Mouse (Mus musculus) heart, embryonic 10.5 days (tissue): ENCODE data around the gene Popdc2. TPM values are rescaled to one million over a fixed set of nuclear protein-coding genes. Genes with fewer than 3 reads are reported as not detected.

Experiments used
- DNase-seq: peaks from one replicate; pipeline ENCODE4 v3.0.0-alpha.2; 2017; ENCODE audit warnings: low spot score
- H3K27ac ChIP-seq: fragments of 300-500 bp; sonication (generic); 2 replicates; pipeline ENCODE4 v1.5.1; 2016; ENCODE audit warnings: mild to moderate bottlenecking
- H3K27me3 ChIP-seq: fragments of 300-500 bp; sonication (generic); 2 replicates; pipeline ENCODE4 v1.6.1; 2016; ENCODE audit warnings: mild to moderate bottlenecking; ENCODE audit not compliant: poor library complexity, insufficient read depth, severe bottlenecking
- H3K36me3 ChIP-seq: fragments of 300-500 bp; sonication (generic); 2 replicates; pipeline ENCODE4 v1.6.1; 2016; ENCODE audit warnings: mild to moderate bottlenecking, moderate library complexity
- H3K4me1 ChIP-seq: fragments of 300-500 bp; sonication (generic); 2 replicates; pipeline ENCODE4 v1.6.1; 2016; ENCODE audit warnings: mild to moderate bottlenecking
- H3K4me3 ChIP-seq: fragments of 300-500 bp; sonication (generic); 2 replicates; pipeline ENCODE4 v1.5.1; 2016; ENCODE audit warnings: mild to moderate bottlenecking, moderate library complexity
- H3K9me3 ChIP-seq: fragments of 300-500 bp; sonication (generic); 2 replicates; pipeline ENCODE4 v1.6.1; 2016; ENCODE audit warnings: mild to moderate bottlenecking, moderate library complexity
- WGBS: fragments of 180-500 bp; shearing (Covaris S2); methylation state at CpG from one replicate; pipeline ENCODE4 v1.1.7; 2016; 5-methylcytosine and 5-hydroxymethylcytosine counted together
- polyA plus RNA-seq: library from polyadenylated mRNA; unstranded; fragments of >200 nt; fragmentation: Nextera tagmentation; extraction: Ambion mirVana; gene quantifications from 2 replicates; pipeline ENCODE4 v1.2.1, GENCODE M21; 2016

Popdc2 gene
- polyA plus RNA-seq, 1 experiment from 2014 or later = 230 TPM

DNA sequence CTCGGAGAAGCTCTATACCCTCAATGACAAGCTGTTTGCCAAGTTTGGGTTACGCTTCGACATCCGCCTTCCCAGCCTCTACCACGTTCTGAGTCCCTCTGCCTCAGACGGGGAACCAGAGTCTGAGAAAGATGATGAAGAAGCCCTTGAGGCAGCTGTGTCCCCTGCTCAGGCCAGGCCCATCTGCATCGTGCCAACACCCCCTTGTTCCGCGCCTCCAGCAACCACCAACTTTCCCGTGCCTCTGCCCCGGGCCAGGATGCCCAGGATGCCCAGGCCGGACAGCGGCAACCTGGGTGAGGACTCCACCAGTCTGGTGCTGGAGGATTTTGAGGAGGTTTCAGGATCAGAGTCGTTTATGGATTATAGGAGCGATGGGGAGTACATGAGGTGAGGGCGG is 11.9 kb downstream of the Popdc2 start:
- no peak overlapping the region; the same call in 1 of the 2 replicates for H3K27ac ChIP-seq
- H3K27me3 ChIP-seq = no peaks in the 10 kb centered on the region
- no peaks in the 10 kb centered on the region for H3K9me3 ChIP-seq
- peaks cover 78% of the 10 kb centered on the region for H3K4me1 ChIP-seq
- WGBS = 83% methylated on average over 16 of the region's 16 CpGs
- H3K4me3 ChIP-seq = peak overlapping the region; percentile 23
- H3K36me3 ChIP-seq = peaks cover 91% of the 10 kb centered on the region
- peak; percentile 68 for DNase-seq

DNA sequence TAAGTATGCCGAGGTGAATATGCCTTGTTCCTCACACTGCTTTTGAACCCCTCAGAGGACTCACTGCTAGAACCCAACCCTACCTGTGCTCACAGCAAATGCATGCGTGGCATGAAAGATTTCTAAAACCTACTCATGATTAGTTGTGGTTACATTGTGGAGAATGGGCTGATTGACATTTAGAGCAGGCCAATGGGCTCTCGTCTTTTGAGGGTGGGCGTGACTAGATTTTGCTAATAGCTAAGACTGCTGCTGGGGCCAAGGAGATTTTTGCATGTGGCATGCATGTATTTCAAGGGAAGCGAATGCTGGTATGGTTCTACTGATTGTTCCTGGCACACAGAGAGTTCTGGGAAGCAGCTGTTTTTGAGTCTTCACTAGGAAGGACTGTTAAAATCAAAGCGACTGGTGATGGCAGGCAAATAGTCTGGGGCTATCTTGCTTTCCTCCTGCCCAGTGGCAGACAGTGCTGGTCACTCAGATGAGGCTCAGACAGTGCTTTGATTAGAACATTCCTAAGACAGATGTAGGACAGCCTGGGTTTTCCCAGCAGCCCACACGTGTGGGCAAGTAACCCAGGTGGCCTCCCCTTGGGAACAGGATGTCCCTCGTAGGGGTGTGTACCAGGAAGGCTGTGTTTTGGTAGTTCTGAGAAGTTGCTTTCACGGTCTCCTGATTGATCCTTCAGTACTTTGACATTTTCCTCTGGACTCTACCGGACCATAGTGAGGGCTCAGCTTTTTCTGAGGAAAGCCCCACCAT is 12.6 kb downstream of the Popdc2 start:
- Histone ChIP-seq H3K4me3 (peak overlapping the region; percentile 23; the same call in 1 of the 2 replicates), H3K9me3 (no peaks in the 10 kb centered on the region), H3K36me3 (peaks cover 87% of the 10 kb centered on the region), H3K27me3 (no peaks in the 10 kb centered on the region), H3K4me1 (peaks cover 72% of the 10 kb centered on the region), H3K27ac (no peak overlapping the region)
- DNase-seq = peak; percentile 75
- WGBS = 68% methylated on average over 10 of the region's 10 CpGs

DNA sequence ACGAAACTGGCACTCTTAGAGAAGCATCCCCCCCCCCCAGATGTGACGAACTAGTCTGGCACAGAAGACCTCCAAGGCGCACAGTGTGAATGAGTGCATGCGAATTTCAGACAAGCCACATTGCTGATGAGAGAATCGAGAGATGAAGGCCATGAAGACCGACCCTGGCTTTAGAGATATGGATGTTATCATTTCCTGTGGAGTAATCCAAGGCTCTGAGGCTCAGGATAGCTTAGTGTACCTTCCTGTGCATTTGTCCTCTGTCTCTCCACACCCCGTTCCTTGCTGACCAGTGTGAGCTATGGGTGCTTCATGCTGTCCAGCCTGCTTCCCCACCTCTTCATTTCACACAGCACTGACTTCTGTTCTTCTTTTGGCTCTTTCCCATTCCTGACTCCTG is 13.2 kb downstream of the Popdc2 start:
- peaks cover 65% of the 10 kb centered on the region for H3K4me1 ChIP-seq
- H3K36me3 ChIP-seq = peaks cover 81% of the 10 kb centered on the region
- H3K27ac ChIP-seq = peak overlapping the region; percentile 17; the same call in 1 of the 2 replicates

DNA sequence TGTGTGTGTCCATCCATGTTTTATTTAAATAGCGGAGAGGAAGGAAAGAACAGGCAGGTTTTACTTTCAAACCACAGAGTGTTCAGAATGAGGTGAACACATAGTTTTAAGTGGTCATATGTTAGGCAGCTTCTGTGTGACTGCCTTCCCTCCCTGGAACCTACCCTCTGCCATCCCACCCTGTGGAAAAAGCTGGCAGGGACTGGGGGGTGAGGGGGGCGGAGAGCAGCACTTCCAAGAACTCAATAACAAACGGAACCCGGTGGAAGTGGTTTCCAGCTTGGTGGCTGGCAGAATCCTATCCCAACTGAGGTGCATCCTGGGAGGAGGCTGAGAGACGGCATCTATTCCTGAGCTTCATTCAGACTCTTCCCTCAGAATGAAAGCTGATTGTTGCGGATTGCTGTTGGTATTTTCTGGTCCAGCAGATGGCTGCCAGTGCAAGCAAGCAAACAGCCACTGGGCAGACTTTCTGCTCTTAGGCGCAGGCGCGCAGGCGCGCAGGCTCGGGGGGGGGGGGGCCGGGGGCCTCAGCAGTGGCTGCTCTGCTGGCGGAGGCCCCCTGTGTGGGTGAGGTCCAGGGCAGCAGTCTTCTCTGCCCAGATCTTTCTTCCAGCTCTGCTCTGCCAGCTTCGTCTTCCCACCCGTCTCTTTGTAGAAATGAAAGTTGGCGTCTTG is 14.3 kb downstream of the Popdc2 start:
- WGBS = 45% methylated on average over 14 of the region's 17 CpGs
- H3K9me3 ChIP-seq = no peaks in the 10 kb centered on the region
- H3K27ac ChIP-seq = peak overlapping the region; percentile 66; the same call in 1 of the 2 replicates
- H3K4me3 ChIP-seq = peak overlapping the region; percentile 34
- H3K36me3 ChIP-seq = peaks cover 70% of the 10 kb centered on the region
- peaks cover 56% of the 10 kb centered on the region for H3K4me1 ChIP-seq
- peak; percentile 76 for DNase-seq
- H3K27me3 ChIP-seq = no peaks in the 10 kb centered on the region

More for the DNA sequence above, 13.2 kb downstream of the Popdc2 start:
- WGBS = 49% methylated on average over 7 of the region's 7 CpGs
- no peaks in the 10 kb centered on the region for H3K27me3 ChIP-seq
- H3K9me3 ChIP-seq = no peaks in the 10 kb centered on the region
- no peak overlapping the region for H3K4me3 ChIP-seq
- peak; percentile 75 for DNase-seq

DNA sequence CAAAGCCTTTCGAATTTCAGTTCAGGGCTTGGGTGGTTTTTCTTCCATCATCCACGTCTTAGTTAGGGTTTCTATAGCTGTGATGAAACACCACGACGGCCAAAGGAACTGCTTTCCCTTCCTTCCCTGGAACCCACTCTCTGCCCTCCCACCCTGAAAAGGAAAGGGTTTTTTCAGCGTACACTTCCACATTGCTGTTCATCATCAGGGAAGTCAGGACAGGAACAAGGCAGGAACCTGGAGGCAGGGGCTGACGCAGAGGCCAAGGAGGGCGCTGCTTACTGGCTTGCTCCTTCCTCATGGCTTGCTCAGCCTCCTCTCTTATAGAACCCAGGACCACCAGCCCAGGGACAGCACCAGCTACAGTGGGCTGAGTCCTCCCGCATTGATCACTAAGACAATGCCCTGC is 14.8 kb downstream of the Popdc2 start:
- 53% methylated on average over 8 of the region's 8 CpGs for WGBS
- no peaks in the 10 kb centered on the region for H3K9me3 ChIP-seq
- no peaks in the 10 kb centered on the region for H3K27me3 ChIP-seq
- peak overlapping the region; percentile 66; the same call in 1 of the 2 replicates for H3K27ac ChIP-seq
- H3K4me1 ChIP-seq = peaks cover 53% of the 10 kb centered on the region
- H3K4me3 ChIP-seq = peak overlapping the region; percentile 34
- DNase-seq = peak; percentile 74
- H3K36me3 ChIP-seq = peaks cover 64% of the 10 kb centered on the region

DNA sequence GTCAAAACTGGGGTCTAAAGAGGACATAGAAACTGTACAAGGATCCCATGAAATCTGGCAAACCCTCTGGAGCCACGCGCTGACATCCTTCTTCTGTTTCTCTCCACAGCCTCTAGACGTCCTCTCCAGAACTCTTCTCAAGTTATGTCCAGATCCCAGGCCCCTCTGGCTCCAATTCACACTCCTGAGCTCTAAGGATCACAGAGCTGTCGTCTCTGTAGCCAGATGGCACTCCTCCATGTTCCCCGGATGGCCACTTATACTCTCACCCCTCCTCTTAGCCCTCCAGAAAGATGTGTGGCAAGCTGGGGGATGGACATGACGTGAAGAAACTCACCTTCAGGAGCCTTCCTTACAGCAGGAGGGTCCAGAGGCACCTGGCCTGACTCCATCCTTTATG is 15.5 kb downstream of the Popdc2 start:
- H3K36me3 ChIP-seq = peaks cover 61% of the 10 kb centered on the region
- peaks cover 49% of the 10 kb centered on the region for H3K4me1 ChIP-seq
- H3K27ac ChIP-seq = no peak overlapping the region
- H3K27me3 ChIP-seq = no peaks in the 10 kb centered on the region
- no peaks in the 10 kb centered on the region for H3K9me3 ChIP-seq
- H3K4me3 ChIP-seq = no peak overlapping the region
- peak; percentile 70 for DNase-seq
- WGBS = 75% methylated on average over 6 of the region's 6 CpGs

DNA sequence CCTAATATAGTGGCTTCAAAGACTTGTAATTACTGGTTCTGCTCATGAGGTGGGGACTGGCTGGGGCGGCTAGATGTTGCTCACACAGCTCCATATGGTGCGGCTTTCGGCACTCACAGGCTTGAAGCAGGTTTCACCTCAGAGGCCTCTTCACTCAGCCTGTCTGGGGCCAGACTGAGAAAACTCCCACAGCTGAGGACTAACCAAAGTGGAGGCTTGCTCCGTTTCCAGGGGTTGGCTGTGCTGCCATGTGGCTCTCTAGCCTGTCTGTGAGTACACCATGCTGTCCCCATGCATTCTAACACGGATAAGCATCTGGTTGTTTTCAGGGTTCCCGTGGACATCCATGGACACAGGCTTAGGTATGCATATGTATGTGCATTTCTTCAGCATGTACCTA is 16.6 kb downstream of the Popdc2 start:
- H3K4me1 ChIP-seq = peaks cover 40% of the 10 kb centered on the region
- H3K36me3 ChIP-seq = peaks cover 53% of the 10 kb centered on the region
- H3K27me3 ChIP-seq = no peaks in the 10 kb centered on the region
- H3K4me3 ChIP-seq = no peak overlapping the region
- DNase-seq = peak; percentile 75
- H3K27ac ChIP-seq = no peak overlapping the region
- 79% methylated on average over 6 of the region's 6 CpGs for WGBS
- no peaks in the 10 kb centered on the region for H3K9me3 ChIP-seq

DNA sequence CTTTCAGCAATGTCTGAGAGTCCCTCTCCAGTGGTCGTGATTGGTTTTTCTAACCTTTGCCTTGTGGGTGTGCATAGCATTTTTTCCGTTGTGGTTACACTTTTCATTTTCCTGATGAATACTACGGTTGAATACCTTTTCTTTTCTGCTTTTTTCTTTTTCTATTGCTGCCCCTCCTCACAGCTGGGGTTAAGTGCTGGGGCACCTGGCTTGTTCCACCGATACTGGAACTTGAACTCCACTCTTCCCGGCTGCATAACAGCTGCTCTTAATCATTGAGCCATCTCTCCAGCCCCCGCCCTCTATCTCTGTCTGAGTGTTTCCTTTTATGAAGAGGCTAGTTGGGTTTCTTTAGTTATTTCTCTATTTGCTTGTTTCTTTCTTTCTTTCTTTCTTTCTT is 17.1 kb downstream of the Popdc2 start:
- Histone ChIP-seq H3K4me1 (peaks cover 35% of the 10 kb centered on the region), H3K27ac (no peak overlapping the region), H3K4me3 (no peak overlapping the region), H3K36me3 (peaks cover 48% of the 10 kb centered on the region), H3K27me3 (no peaks in the 10 kb centered on the region), H3K9me3 (no peaks in the 10 kb centered on the region)
- peak; percentile 69 for DNase-seq
- WGBS = 53% methylated on average over 6 of the region's 6 CpGs

DNA sequence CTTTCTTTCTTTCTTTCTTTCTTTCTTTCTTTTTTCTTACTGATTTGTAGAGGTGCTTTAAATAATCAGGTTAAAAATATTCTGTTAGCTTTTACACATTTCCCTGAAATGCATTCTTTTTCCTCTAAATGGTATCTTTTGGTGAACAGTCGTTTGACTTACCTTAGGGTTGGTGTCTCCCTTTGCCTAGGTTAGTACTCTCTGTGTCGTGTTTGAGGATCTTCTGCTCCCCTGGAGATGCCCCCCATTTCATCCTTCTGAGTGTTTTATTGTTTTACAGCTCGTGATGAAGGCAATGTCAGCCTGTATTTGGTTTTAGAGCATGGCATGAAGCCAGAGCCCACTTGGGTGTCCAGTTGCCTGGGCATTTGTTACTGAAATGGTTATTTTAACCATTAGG is 17.5 kb downstream of the Popdc2 start:
- Histone ChIP-seq H3K36me3 (peaks cover 44% of the 10 kb centered on the region), H3K27ac (no peak overlapping the region)

DNA sequence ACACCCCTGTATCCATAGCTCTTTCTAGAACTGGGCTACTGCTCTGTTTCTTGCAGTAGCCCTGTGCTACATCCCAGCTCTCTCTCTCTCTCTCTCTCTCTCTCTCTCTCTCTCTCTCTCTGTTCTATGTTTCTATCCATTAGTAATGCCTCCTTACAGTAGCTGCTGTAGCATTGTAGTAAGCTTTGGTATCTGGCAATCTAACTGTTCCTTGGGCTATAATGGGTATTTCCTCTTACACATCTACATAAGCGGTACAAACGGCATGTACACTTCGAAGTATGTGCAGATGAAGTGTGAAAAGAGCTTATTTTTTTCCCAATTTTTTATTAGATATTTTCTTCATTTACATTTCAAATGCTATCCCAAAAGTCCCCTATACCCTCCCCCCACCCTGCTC is 17.9 kb downstream of the Popdc2 start:
- Histone ChIP-seq H3K4me1 (peaks cover 27% of the 10 kb centered on the region), H3K27me3 (no peaks in the 10 kb centered on the region), H3K27ac (no peak overlapping the region), H3K36me3 (peaks cover 39% of the 10 kb centered on the region), H3K4me3 (no peak overlapping the region), H3K9me3 (no peaks in the 10 kb centered on the region)
- WGBS = 90% methylated on average over 3 of the region's 3 CpGs
- DNase-seq = no peak

More for the DNA sequence above, 17.5 kb downstream of the Popdc2 start:
- H3K4me1 ChIP-seq = peaks cover 31% of the 10 kb centered on the region
- H3K9me3 ChIP-seq = no peaks in the 10 kb centered on the region
- WGBS = 62% methylated on average over 3 of the region's 3 CpGs
- H3K27me3 ChIP-seq = no peaks in the 10 kb centered on the region
- DNase-seq = peak; percentile 62
- no peak overlapping the region for H3K4me3 ChIP-seq

DNA sequence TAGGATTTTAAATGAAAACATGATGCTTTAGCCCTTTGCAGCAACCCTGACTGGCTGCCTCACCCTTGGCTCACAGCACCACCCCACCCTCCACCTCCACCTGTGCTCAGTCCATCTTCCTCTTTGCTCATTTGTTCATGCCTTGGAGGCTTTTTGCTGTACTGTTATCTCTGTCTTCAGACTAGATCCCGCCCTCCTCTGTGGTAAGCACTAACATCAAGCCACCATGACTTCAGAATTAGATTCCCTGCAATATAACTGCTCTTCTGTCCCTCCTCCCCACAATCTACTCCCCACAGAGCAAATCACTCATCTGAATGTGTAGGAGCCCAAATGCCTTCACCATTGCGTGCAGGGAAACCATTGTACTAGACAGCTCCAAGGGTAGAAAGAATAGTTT is 21.7 kb downstream of the Popdc2 start:
- 78% methylated on average over 2 of the region's 2 CpGs for WGBS
- no peaks in the 10 kb centered on the region for H3K9me3 ChIP-seq
- H3K36me3 ChIP-seq = peaks cover 4% of the 10 kb centered on the region
- no peak for DNase-seq
- peaks cover 2% of the 10 kb centered on the region; the same call in 1 of the 2 replicates for H3K4me1 ChIP-seq
- no peaks in the 10 kb centered on the region for H3K27me3 ChIP-seq
- no peak overlapping the region for H3K4me3 ChIP-seq
- H3K27ac ChIP-seq = no peak overlapping the region

DNA sequence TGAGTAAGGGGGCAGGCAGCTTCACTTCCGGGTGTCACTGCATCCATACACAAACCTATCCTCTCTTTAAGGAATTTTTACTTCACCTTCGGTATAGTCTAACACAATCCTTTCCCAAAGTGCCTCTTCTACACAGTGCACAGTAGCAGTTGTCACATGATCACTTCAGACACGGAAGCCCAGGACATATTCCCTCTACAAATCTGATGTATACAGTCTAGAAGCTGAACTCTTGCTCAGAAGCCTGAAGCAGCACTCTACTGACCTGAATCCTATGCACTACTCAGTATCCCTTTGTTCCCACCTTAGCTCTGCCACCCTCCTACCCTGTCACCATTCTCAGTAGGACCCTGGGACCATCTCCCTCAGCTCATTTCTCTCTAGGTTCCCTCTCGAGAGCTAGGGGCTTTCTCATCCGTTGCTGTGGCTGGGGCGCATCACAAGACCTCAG is 23.2 kb downstream of the Popdc2 start:
- H3K27me3 ChIP-seq = no peaks in the 10 kb centered on the region
- DNase-seq = peak; percentile 69
- no peaks in the 10 kb centered on the region for H3K36me3 ChIP-seq
- WGBS = 86% methylated on average over 6 of the region's 6 CpGs
- no peaks in the 10 kb centered on the region for H3K4me1 ChIP-seq
- H3K27ac ChIP-seq = no peak overlapping the region
- H3K9me3 ChIP-seq = no peaks in the 10 kb centered on the region
- H3K4me3 ChIP-seq = no peak overlapping the region

DNA sequence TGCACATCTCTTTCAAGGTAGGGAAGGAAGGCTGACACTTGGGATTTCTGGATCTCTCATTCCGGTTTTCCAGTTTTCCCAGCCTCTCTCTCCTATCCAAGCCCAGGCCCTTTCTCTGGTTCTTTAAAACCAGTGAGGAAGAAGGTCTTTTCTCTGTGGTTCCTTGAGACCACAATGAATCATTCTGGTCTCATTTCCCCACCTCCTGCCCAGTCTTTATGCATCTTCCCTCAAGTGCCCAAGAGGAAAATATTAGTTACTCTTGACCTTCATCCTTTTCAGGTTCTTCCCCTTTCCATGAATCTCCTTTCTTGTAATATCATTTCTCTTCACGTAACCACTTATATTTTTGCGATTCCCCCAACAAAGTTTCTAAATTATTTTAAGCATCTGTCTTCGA is 23.7 kb downstream of the Popdc2 start:
- H3K27me3 ChIP-seq = no peaks in the 10 kb centered on the region
- no peak overlapping the region for H3K4me3 ChIP-seq
- DNase-seq = no peak
- H3K27ac ChIP-seq = no peak overlapping the region
- 91% methylated on average over 4 of the region's 4 CpGs for WGBS
- no peaks in the 10 kb centered on the region for H3K4me1 ChIP-seq
- H3K9me3 ChIP-seq = no peaks in the 10 kb centered on the region
- H3K36me3 ChIP-seq = no peaks in the 10 kb centered on the region
